Mouse (Mus musculus): ENCODE data around the gene Fmo5.

GRCm38 (mm10) chr3:97666154-97666553 lies 37.5 kb downstream of the Fmo5 start:
- TF ChIP-seq POLR2A (IDR thresholded peaks at IDR 0.05; ENCODE audit: borderline replicate concordance, extremely low read depth, insufficient read depth, insufficient read length, poor library complexity, severe bottlenecking), result no peak
- TF ChIP-seq CTCF (IDR thresholded peaks at IDR 0.05; ENCODE audit: borderline replicate concordance, extremely low read depth, insufficient read depth, insufficient read length), result no peak
